Mouse (Mus musculus) midbrain, postnatal 0 days (tissue): ENCODE measurements around the gene Ikzf3. TPM values are rescaled to one million over a fixed set of nuclear protein-coding genes. Genes with fewer than 3 reads are reported as not detected.

Experiments
- ATAC-seq: fragments of 200-750 bp; cut with Nextera tagmentation; 2 replicates; pipeline ENCODE4 v1.8.0; 2017; ENCODE audit warnings: moderate number of reproducible peaks, mild to moderate bottlenecking, moderate TSS enrichment, moderate library complexity; ENCODE audit not compliant: low FRiP score
- DNase-seq: peaks from one replicate; pipeline ENCODE4 v3.0.0-alpha.2; 2015; ENCODE audit warnings: low spot score
- H3K27ac ChIP-seq: fragments of 300-500 bp; sonication (generic); 2 replicates; pipeline ENCODE4 v1.5.1; 2014; ENCODE audit warnings: low read depth, mild to moderate bottlenecking, low read length, mixed read lengths
- H3K27me3 ChIP-seq: fragments of 300-500 bp; sonication (generic); 2 replicates; pipeline ENCODE4 v1.6.1; 2014; ENCODE audit warnings: low read length, control low read depth, mixed read lengths; ENCODE audit not compliant: insufficient read depth
- H3K36me3 ChIP-seq: fragments of 300-500 bp; sonication (generic); 2 replicates; pipeline ENCODE4 v1.6.1; 2014; ENCODE audit warnings: low read length, control low read depth, mixed read lengths; ENCODE audit not compliant: insufficient read depth
- H3K4me1 ChIP-seq: fragments of 300-500 bp; sonication (generic); 2 replicates; pipeline ENCODE4 v1.6.1; 2014; ENCODE audit warnings: mild to moderate bottlenecking, control low read depth, antibody characterized with exemption, low read length, mixed read lengths; ENCODE audit not compliant: insufficient read depth
- H3K4me2 ChIP-seq: fragments of 300-500 bp; sonication (generic); 2 replicates; pipeline ENCODE4 v1.6.1; 2014; ENCODE audit warnings: low read depth, mild to moderate bottlenecking, low read length, mixed read lengths; ENCODE audit not compliant: poor library complexity, severe bottlenecking
- H3K4me3 ChIP-seq: fragments of 300-500 bp; sonication (generic); 2 replicates; pipeline ENCODE4 v1.5.1; 2014; ENCODE audit warnings: low read depth, mild to moderate bottlenecking, low read length, moderate library complexity
- H3K9ac ChIP-seq: fragments of 300-500 bp; sonication (generic); replicated peaks from 2 replicates; pipeline ENCODE4 v1.6.1; 2014; ENCODE audit warnings: mild to moderate bottlenecking, low read length, moderate library complexity, mixed read lengths; ENCODE audit not compliant: poor library complexity, severe bottlenecking
- H3K9me3 ChIP-seq: fragments of 300-500 bp; sonication (generic); 2 replicates; pipeline ENCODE4 v1.6.1; 2016; ENCODE audit warnings: low read length, control low read depth
- CTCF ChIP-seq: IDR thresholded peaks from 2 replicates; pipeline ENCODE4 v1.5.1; 2016; ENCODE audit warnings: antibody characterized with exemption, mild to moderate bottlenecking
- WGBS: fragments of 180-500 bp; shearing (Covaris S2); extraction: QIAGEN DNeasy Blood & Tissue Kit; methylation state at CpG from one replicate; pipeline ENCODE4 v1.1.7; 2014; 5-methylcytosine and 5-hydroxymethylcytosine counted together
- polyA plus RNA-seq: library from polyadenylated mRNA; unstranded; fragments of >200 nt; fragmentation: Nextera tagmentation; extraction: Ambion mirVana; gene quantifications from 2 replicates; pipeline ENCODE4 v1.2.1, GENCODE M21; 2015
- total RNA-seq: library from RNA; depleted of rRNA; stranded (reverse); fragments of >200 nt; gene quantifications from 2 replicates; pipeline ENCODE4 v1.2.3, GENCODE M21; 2014

Ikzf3 gene
- total and polyA plus RNA-seq, 2 experiments from 2014 or later, result 0.05 to 0.16 TPM

DNA sequence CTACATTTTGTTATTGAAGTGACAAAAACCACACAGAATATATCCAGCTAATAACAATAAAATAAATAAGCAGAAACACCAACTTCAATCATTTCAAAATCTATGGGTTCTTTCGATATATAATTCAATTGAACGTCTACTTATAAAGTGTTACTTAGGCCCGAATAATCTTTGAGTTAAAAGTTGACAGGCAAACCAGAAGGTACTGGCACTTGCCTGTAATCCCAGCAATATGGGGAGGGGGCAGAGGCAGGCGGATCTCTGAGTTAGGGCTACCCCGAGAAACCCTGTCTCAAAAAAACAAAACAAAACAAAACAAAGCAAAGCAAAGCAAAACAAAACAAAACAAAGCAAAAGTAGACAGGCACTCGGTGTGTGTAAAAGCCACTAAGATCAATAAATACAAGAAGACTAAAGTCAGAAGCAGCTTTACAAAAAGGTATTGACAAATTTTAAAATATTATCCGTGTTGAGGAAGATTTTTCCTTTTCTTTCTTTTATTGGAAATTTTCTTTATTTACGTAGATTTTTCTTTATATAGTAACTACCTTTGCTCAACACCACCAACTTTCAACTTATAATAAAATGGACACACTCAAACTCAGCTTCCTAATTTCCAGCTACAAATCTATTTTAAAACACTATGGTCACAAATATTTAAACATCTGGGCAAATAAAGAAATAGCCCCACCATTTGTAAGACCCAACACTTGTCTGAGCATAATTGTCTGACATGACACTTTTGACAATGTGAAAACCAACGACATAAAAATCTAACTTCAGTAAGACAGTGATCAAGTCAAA, 70.0 kb downstream of the Ikzf3 start:
- 90% methylated on average over 9 of the region's 9 CpGs for WGBS
- DNase-seq, result no peak

DNA sequence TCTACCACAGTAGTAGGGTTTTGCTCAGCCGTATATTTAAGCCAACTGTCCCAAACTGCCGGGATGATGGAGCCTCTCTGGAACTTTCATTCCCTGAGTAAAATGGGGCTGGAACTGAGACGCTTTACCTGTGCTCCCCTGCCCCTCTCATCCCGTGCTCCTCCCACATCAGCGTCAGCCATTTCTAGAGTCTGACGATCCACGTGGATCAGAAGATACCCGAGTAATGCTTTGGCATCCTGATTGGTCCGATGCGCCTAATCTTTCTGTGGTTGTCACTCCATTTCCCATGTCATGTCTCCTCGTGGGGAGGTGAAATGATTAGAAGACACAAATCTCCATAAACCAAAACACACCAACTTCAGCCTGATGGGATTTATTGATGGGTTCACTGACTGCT, 70.9 kb downstream of the Ikzf3 start:
- Histone ChIP-seq H3K27ac (no peak overlapping the region), H3K4me2 (no peak overlapping the region), H3K27me3 (no peaks in the 10 kb centered on the region), H3K4me1 (no peaks in the 10 kb centered on the region), H3K4me3 (no peak overlapping the region), H3K36me3 (no peaks in the 10 kb centered on the region), H3K9ac (no peak overlapping the region), H3K9me3 (no peaks in the 10 kb centered on the region)
- DNase-seq (no peak), ATAC-seq (no peak)
- no peak for TF ChIP-seq CTCF
- 90% methylated on average over 11 of the region's 11 CpGs for WGBS

More for the DNA sequence above, 70.0 kb downstream of the Ikzf3 start:
- no peak overlapping the region for H3K27ac ChIP-seq
- H3K9ac ChIP-seq, result no peak overlapping the region
- H3K36me3 ChIP-seq, result no peaks in the 10 kb centered on the region
- no peaks in the 10 kb centered on the region for H3K4me1 ChIP-seq
- no peak overlapping the region for H3K4me3 ChIP-seq
- ATAC-seq, result no peak
- no peak for TF ChIP-seq CTCF
- no peaks in the 10 kb centered on the region for H3K9me3 ChIP-seq
- H3K27me3 ChIP-seq, result no peaks in the 10 kb centered on the region
- no peak overlapping the region for H3K4me2 ChIP-seq

DNA sequence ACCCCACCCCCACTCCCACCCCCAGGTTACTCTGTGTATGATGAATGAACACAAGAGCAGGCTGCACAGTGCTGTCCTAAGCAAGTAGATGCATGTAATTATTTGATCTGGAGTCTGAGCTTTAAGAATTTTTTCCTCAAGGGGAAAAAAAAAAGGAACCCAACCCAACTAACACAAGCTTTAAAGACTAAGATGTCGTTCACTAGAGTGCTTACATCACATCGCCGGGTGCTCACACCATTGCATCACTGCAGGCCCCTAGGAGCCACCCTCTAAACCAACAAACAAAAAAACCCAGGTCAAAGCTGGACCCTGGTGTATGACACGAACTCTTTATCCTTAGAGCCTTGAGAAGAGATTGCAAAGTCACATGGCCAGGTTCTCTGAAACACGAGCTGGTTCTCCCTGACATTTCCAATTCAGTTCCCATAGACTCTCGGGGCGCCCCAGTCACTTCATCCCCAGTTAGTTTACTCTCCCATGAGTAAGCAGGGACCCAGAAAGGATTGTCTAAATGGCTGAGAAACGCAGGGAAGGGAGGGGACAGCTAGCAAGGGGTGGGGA, 71.8 kb downstream of the Ikzf3 start:
- TF ChIP-seq CTCF, result no peak
- WGBS, result 63% methylated on average over 8 of the region's 8 CpGs
- Histone ChIP-seq H3K9me3 (no peaks in the 10 kb centered on the region), H3K4me2 (no peak overlapping the region), H3K9ac (no peak overlapping the region), H3K27ac (no peak overlapping the region), H3K36me3 (no peaks in the 10 kb centered on the region), H3K4me1 (no peaks in the 10 kb centered on the region), H3K27me3 (no peaks in the 10 kb centered on the region), H3K4me3 (no peak overlapping the region)
- ATAC-seq (no peak), DNase-seq (no peak)

- peak; percentile 17 for DNase-seq
- Histone ChIP-seq H3K27ac (no peak overlapping the region), H3K9ac (no peak overlapping the region), H3K4me3 (no peak overlapping the region), H3K9me3 (no peaks in the 10 kb centered on the region), H3K36me3 (no peaks in the 10 kb centered on the region), H3K4me2 (no peak overlapping the region), H3K4me1 (no peaks in the 10 kb centered on the region), H3K27me3 (no peaks in the 10 kb centered on the region)
- TF ChIP-seq CTCF, result no peak
- ATAC-seq, result no peak
- 27% methylated on average over 4 of the region's 4 CpGs for WGBS
These were observed 73.1 kb downstream of the Ikzf3 start for GRCm38 (mm10) chr11:98472696-98473095.

DNA sequence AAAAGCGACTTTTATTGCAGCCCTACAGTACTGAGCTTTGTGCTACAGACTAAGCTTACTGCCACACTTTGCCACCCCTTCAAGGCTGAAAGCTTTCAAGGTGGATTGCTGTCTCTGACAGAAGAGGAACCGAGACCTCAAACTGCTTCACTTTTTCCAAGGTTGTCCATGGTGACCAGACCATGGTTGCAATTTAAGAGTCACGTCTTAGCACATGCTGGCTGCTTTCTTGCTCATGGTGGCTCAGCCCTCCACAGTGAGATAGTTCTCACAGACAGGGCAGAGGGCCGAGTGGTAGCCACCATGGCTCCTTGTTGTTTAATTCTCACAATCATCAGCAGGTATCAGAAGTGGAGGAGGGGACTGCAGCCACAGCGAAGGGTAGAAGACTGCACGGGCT, 75.0 kb downstream of the Ikzf3 start:
- no peaks in the 10 kb centered on the region for H3K27me3 ChIP-seq
- H3K36me3 ChIP-seq, result no peaks in the 10 kb centered on the region
- ATAC-seq (no peak), DNase-seq (no peak)
- TF ChIP-seq CTCF, result no peak
- 83% methylated on average over 6 of the region's 6 CpGs for WGBS
- no peak overlapping the region for H3K27ac ChIP-seq
- no peaks in the 10 kb centered on the region for H3K4me1 ChIP-seq
- H3K9ac ChIP-seq, result no peak overlapping the region
- H3K4me3 ChIP-seq, result no peak overlapping the region
- no peak overlapping the region for H3K4me2 ChIP-seq
- H3K9me3 ChIP-seq, result no peaks in the 10 kb centered on the region
